Mouse (Mus musculus) megakaryocyte, embryonic 14.5 days (primary cell): Measurements from ENCODE around the gene 1110059G10Rik.

Experiments used
- FLI1 ChIP-seq: IDR thresholded peaks from 2 replicates; pipeline ENCODE4 v1.6.1; 2012; ENCODE audit warnings: low read length, inconsistent platforms, mixed read lengths
- GATA1 ChIP-seq: IDR thresholded peaks from 3 replicates; pipeline ENCODE4 v1.6.1; 2012; ENCODE audit warnings: mixed read lengths, low read length, inconsistent platforms, borderline replicate concordance

GRCm38 (mm10) chr9:122922436-122922835 is 28.4 kb downstream of the 1110059G10Rik start:
- TF ChIP-seq GATA1 (no peak), FLI1 (no peak)
